Mouse (Mus musculus): ENCODE measurements around the gene Slc10a6.
A peak's percentile ranks its signal among the peaks of the same experiment; 100 is the strongest.

Slc10a6 gene

DNA sequence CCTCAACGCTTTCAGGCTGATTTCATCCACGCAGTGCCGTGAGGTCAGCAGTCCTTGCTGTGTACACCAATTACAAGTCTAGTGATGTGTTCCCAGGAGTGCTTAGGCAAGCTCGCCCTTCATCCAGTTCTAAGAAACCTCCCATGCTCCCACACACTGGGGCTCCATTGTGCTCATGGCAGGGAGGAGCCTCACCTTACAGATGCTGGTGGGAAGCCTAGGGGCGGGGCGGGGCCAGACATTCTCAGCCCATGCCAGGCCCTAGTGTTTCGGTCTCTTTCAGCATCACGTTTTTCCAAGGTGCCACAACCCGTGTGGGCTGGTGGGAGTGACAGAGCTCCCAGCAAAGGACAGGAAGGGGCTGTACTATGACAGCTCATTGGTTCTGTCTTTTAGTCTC is 12.0 kb downstream of the Slc10a6 start:
- no peak for DNase-seq (ENCODE audit: low read depth, low spot score)

GRCm38 (mm10) chr5:103614356-103614755 is 14.8 kb downstream of the Slc10a6 start:
- no peak for DNase-seq (ENCODE audit: low read depth, low spot score)

DNA sequence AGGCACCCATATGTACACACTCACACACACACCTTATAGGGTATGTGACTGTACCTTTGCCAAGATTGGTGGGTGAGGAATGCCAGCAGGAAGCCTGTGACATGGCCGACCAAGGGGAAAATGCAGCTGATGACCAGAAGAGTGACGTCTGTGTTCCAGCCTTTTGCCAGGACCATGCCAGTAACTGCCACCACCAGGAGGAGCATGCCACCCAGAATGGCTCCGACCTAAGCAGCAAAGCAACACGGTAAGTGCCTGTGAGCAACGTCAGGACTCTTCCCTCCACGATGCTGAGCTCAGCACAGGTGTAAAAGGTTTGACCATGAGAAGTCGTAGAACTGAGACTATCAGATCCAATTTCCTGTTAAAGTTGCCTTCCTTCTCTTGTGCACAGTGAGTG is 16.9 kb downstream of the Slc10a6 start:
- no peak for DNase-seq (ENCODE audit: low read depth, low spot score)

DNA sequence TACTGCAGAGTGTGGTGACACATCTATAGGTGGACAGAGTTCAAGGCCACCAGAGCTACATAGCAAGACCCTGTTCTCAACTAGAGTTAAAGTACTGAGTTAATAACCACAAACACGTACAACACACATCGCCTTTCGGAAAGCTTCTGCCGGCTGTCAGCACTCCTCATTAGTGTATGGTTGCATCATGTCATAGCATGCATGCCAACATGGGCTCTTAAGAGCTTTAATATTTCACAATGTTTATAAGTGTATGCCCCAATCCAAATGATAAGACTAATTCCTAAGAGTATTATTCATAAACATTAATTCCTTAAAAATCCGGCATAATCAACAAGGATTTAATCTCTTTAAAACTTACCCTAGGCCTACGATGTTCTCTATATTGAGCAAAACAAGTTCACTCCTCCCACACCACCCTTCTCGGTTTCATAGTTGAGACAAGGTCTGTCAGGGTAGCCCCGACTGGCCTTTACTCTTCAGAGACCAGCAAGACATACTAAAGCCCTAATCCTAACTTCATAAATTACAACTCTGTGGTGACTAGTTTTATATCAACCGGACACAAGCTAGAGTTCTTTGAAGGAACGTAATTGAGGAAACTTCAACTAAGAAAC is 18.2 kb downstream of the Slc10a6 start:
- no peak for DNase-seq (ENCODE audit: low read depth, low spot score)

DNA sequence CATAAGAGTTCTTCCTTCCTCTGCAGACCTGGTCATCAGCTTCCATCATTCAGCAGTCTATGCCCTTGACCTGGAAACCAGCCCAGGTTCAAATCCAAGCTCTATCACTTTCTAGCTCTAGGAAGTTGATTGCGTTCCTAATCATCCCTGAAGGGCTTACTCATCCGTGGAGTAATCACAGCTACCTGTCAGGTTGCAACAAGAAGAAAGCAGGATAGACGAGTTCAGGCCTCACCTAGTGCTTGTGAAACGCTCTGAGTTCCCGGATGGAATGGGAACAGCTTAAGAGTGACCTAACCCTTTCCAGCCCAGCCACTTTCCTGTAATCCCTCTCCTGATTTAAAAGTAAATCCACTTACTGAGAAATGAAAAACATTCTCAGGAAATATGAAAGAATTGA is 19.1 kb downstream of the Slc10a6 start:
- DNase-seq (ENCODE audit: low read depth, low spot score): no peak

GRCm38 (mm10) chr5:103605707-103606106 is 23.5 kb downstream of the Slc10a6 start:
- DNase-seq (ENCODE audit: low read depth, low spot score): no peak

DNA sequence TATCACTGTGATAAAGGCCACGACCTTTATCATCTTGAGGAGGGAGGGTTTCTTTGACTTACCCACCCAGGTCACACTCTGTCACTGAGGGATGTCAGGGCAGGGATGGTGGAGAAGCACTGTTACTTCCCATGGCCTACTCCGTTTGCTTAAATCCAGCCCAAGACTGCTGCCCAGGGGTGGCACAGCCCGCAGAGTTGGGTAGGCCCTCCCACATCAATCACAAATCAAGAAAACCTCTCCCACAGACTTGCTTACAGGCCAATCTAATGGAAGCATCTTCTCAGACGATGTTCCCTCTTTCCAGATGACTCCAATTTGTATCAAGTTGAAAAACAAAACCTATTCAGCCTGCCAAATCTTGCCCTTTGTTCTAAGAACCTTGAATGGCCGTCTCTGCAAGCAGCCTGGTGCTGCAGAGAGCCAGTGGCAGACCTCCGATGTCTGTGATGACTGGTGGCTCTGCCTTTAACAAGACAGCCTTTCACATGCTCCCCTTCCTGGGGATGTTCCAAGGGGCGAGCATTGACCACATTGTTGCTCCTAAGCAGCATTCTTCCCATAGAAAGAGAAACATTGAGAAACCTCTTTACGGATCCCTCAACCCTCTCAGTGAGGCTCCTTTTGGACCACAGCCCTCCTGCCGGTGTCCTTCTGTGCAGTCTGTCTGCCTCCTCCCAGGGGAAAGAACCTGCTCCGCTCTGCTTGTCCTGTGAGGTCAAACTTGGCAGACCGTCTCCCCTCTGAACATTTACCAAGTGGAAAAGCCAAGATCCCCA is 25.9 kb downstream of the Slc10a6 start:
- no peak for DNase-seq (ENCODE audit: low read depth, low spot score)

GRCm38 (mm10) chr5:103598881-103599280 is 30.3 kb downstream of the Slc10a6 start:
- DNase-seq (ENCODE audit: low read depth, low spot score): no peak

- DNase-seq (ENCODE audit: low read depth, low spot score): no peak
These were observed 30.9 kb downstream of the Slc10a6 start for GRCm38 (mm10) chr5:103598264-103598663.

GRCm38 (mm10) chr5:103597604-103598003 is 31.6 kb downstream of the Slc10a6 start:
- no peak for DNase-seq (ENCODE audit: low read depth, low spot score)

DNA sequence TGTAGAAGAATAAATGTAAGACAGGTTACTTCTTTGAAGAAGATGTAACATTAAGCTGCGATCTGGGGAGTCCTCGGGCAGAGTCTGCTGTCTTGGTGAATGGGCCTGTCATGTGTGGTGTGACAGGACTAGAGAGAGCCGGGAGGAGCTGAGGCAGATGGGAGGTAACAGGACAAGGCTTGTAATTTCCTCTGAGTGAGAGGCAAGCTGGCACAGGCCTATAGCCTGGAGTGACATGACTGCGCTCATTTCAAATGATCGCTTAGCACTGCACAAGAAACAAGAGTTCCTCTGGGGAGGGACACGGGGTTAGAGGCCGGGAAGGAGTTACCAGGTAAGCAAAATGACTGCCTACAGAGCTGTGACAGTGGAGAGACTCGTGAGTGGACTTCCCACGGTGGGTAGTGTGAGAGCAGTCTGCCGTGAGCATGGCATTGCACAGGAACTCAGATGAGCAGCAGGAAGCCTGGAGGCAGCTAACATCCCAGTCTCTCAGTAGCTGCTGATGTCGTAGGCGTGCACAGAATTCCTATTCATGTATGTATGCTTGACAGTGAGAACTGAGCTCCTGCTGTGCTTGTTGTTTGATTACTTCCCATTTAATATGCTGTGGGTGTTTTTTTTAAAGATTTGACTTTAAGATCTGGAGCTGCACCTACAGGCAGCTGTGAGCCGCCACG is 32.6 kb downstream of the Slc10a6 start:
- no peak for DNase-seq (ENCODE audit: low read depth, low spot score)

- DNase-seq (ENCODE audit: low read depth, low spot score): no peak
These were observed 33.6 kb downstream of the Slc10a6 start for GRCm38 (mm10) chr5:103595394-103596226.

DNA sequence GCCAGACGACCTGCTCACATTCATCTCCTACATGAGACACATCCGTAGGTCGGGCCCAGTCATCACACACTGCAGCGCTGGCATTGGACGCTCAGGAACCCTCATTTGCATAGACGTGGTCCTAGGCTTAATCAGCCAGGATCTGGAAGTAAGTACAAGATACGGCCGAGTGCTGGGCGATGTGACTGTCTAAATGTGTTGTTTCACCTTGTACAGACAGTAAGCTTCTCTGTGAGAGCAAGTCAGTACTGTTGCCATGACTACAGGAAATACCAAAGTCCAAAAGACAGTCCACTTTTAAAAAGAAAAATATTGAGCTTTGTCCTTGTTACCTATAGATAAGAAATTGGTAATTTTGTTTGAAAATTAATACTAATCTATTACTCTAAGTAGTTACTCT is 35.6 kb downstream of the Slc10a6 start:
- DNase-seq (ENCODE audit: low read depth, low spot score): no peak

GRCm38 (mm10) chr5:103592706-103593105 is 36.5 kb downstream of the Slc10a6 start:
- peak; percentile 87 for DNase-seq (ENCODE audit: low read depth, low spot score)

GRCm38 (mm10) chr5:103591846-103592245 is 37.4 kb downstream of the Slc10a6 start:
- DNase-seq (ENCODE audit: low read depth, low spot score): no peak

DNA sequence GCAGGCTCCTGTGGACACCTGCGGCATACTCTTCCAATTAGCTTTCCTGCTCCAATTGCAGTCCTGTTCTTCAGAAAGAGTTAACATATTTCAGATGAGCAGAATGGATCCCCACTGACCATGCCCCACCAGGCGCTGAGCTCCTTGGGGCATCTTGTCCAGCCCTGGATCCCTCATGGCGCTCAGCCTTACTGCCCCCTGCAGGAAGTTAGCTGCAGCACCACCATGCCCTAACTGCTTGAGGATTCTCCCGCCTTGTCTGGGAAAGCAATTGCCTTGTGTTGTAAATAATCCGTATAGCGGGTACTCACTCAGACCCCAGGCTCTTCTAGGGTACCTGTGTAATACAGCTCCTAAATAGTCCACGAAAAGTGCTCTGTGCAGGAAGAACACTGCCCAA is 42.0 kb downstream of the Slc10a6 start:
- DNase-seq (ENCODE audit: low read depth, low spot score): peak; percentile 20

GRCm38 (mm10) chr5:103579680-103580420 is 49.4 kb downstream of the Slc10a6 start:
- peak; percentile 9 for DNase-seq (ENCODE audit: low read depth, low spot score)

DNA sequence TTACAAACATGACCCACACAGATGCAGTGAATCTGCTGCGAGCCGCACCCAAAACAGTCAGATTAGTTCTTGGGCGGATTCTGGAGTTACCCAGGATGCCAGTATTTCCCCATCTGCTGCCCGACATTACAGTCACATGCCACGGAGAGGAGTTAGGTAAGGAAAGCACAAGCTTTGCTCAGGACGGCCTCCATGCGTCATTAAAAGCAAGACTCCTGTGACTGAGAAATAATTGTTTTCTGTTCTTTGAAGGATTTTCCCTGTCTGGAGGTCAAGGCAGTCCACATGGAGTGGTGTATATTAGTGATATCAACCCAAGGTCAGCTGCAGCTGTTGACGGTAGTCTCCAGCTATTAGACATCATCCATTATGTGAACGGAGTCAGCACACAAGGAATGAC is 59.8 kb downstream of the Slc10a6 start:
- DNase-seq (ENCODE audit: low read depth, low spot score): no peak

DNA sequence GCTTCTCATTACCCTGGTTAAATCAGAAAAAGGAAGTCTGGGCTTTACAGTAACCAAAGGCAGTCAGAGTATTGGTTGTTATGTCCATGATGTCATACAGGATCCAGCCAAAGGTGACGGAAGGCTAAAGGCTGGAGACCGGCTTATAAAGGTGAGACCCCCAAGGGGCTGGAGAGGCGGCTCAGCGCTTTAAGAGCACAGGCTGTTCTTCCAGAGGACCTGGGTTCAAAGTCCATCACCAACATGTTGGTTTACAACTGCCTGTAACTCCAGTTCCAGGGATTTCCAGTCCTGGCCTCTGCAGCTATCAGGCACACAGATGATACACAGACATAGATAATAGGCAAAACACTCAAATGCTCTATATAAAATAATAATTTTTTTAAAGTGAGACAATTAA is 61.2 kb downstream of the Slc10a6 start:
- DNase-seq (ENCODE audit: low read depth, low spot score): no peak

DNA sequence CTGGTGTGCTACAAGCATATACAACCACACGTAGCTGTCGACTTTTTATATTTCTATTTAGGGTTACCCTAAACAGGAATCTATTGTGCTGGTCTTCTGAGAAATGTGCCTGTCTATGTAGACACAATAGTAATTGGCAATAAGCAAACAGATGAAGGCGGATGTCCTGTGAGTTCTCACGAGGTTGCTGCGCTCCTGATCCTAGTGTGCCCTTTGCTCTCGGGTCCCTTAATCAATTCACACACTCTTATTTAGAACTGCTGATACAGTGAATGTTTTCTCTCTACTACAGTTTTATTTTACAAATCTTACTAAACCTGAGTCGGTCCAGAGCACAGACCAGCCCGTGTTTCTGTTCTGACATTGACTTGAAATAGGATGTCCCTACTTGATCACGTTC is 68.7 kb downstream of the Slc10a6 start:
- no peak for DNase-seq (ENCODE audit: low read depth, low spot score)

All from 3T3-L1 (cell line).